Mouse (Mus musculus) urinary bladder, postnatal 4 days (tissue): ENCODE measurements at regions not wholly inside any gene's neighbourhood (a gene's known extent, or its start where the extent isn't known, plus 50 kb on each side); places are given as distances from the start of the nearest gene placed in this dataset.
A peak's percentile ranks its signal among the peaks of the same experiment; 100 is the strongest.

Experiments
- DNase-seq, 2 experiments: peaks; one replicate each; pipeline ENCODE4 v3.0.0; 2021 to 2022; ENCODE audit warnings: low spot score in 2 of 2

- DNase-seq = no peak
Measured at GRCm38 (mm10) chr3:63638572-63638971, 154.9 kb upstream of the Gm34302 start.

GRCm38 (mm10) chr3:63637913-63638312 lies 154.2 kb upstream of the Gm34302 start:
- DNase-seq = no peak

GRCm38 (mm10) chr3:63627724-63628123 lies 144.0 kb upstream of the Gm34302 start:
- no peak for DNase-seq

GRCm38 (mm10) chr3:63616127-63616526 lies 132.4 kb upstream of the Gm34302 start:
- DNase-seq = no peak

- DNase-seq = no peak
Measured at GRCm38 (mm10) chr3:63613652-63614051, 130.0 kb upstream of the Gm34302 start.

- DNase-seq = no peak
Measured at GRCm38 (mm10) chr3:63612767-63613363, 129.2 kb upstream of the Gm34302 start.

GRCm38 (mm10) chr3:63610113-63610919 lies 126.6 kb upstream of the Gm34302 start:
- DNase-seq = no peak

GRCm38 (mm10) chr3:63609454-63610112 lies 125.9 kb upstream of the Gm34302 start:
- no peak for DNase-seq

- DNase-seq = no peak
Measured at GRCm38 (mm10) chr3:63582717-63583696, 99.3 kb upstream of the Gm34302 start.

GRCm38 (mm10) chr3:63582180-63582579 lies 98.5 kb upstream of the Gm34302 start:
- DNase-seq = no peak

GRCm38 (mm10) chr3:63570607-63571353 lies 87.1 kb upstream of the Gm34302 start:
- DNase-seq = peak; percentile 60 to 74

GRCm38 (mm10) chr3:63570082-63570481 lies 86.4 kb upstream of the Gm34302 start:
- no peak for DNase-seq

- no peak for DNase-seq
Measured at GRCm38 (mm10) chr3:63569004-63569596, 85.4 kb upstream of the Gm34302 start.

- no peak for DNase-seq
Measured at GRCm38 (mm10) chr3:63567726-63568125, 84.0 kb upstream of the Gm34302 start.

- DNase-seq = no peak
Measured at GRCm38 (mm10) chr3:63563057-63563456, 79.4 kb upstream of the Gm34302 start.

- no peak for DNase-seq
Measured at GRCm38 (mm10) chr3:63562532-63562931, 78.9 kb upstream of the Gm34302 start.

- DNase-seq = no peak
Measured at GRCm38 (mm10) chr3:63560745-63561151, 77.1 kb upstream of the Gm34302 start.

GRCm38 (mm10) chr3:63556741-63557140 lies 73.1 kb upstream of the Gm34302 start:
- no peak for DNase-seq

GRCm38 (mm10) chr3:63554872-63555271 lies 71.2 kb upstream of the Gm34302 start:
- no peak for DNase-seq

GRCm38 (mm10) chr3:63553426-63553825 lies 69.7 kb upstream of the Gm34302 start:
- no peak for DNase-seq
